Mouse (Mus musculus) liver, embryonic 13.5 days (tissue): Measurements from ENCODE around the gene Irf2bp2. TPM values are rescaled to one million over a fixed set of nuclear protein-coding genes. Genes with fewer than 3 reads are reported as not detected.

ENCODE experiments used
- ATAC-seq: fragments of 200-750 bp; cut with Nextera tagmentation; 2 replicates; pipeline ENCODE4 v1.8.0; 2017; ENCODE audit warnings: low read depth, mild to moderate bottlenecking, moderate number of reproducible peaks, moderate library complexity
- DNase-seq: peaks from one replicate; pipeline ENCODE4 v3.0.0; 2022
- H3K27ac ChIP-seq: fragments of 300-500 bp; sonication (generic); 2 replicates; pipeline ENCODE4 v1.5.1; 2015; ENCODE audit warnings: moderate library complexity, mild to moderate bottlenecking, inconsistent platforms
- H3K27me3 ChIP-seq: fragments of 300-500 bp; sonication (generic); 2 replicates; pipeline ENCODE4 v1.6.1; 2015; ENCODE audit warnings: mild to moderate bottlenecking, inconsistent platforms
- H3K36me3 ChIP-seq: fragments of 300-500 bp; sonication (generic); 2 replicates; pipeline ENCODE4 v1.6.1; 2015; ENCODE audit warnings: mild to moderate bottlenecking, inconsistent platforms
- H3K4me1 ChIP-seq: fragments of 300-500 bp; sonication (generic); replicated peaks from 2 replicates; pipeline ENCODE4 v1.6.1; 2015; ENCODE audit warnings: inconsistent platforms
- H3K4me2 ChIP-seq: fragments of 300-500 bp; sonication (generic); 2 replicates; pipeline ENCODE4 v1.6.1; 2015; ENCODE audit warnings: inconsistent platforms, mild to moderate bottlenecking, moderate library complexity
- H3K4me3 ChIP-seq: fragments of 300-500 bp; sonication (generic); replicated peaks from 2 replicates; pipeline ENCODE4 v1.5.1; 2015; ENCODE audit warnings: mild to moderate bottlenecking, inconsistent platforms
- H3K9ac ChIP-seq: fragments of 300-500 bp; sonication (generic); 2 replicates; pipeline ENCODE4 v1.6.1; 2015; ENCODE audit warnings: mild to moderate bottlenecking, inconsistent platforms
- H3K9me3 ChIP-seq: fragments of 300-500 bp; sonication (generic); replicated peaks from 2 replicates; pipeline ENCODE4 v1.6.1; 2016; ENCODE audit warnings: inconsistent platforms
- WGBS: fragments of 180-500 bp; shearing (Covaris S2); methylation state at CpG from one replicate; pipeline ENCODE4 v1.1.7; 2015; ENCODE audit not compliant: insufficient replicate concordance; 5-methylcytosine and 5-hydroxymethylcytosine counted together
- polyA plus RNA-seq: library from polyadenylated mRNA; unstranded; fragments of >200 nt; fragmentation: Nextera tagmentation; extraction: Ambion mirVana; gene quantifications from 2 replicates; pipeline ENCODE4 v1.2.1, GENCODE M21; 2015

The Irf2bp2 gene
- polyA plus RNA-seq, result 3.8 and 4.0 TPM in 2 replicates

DNA sequence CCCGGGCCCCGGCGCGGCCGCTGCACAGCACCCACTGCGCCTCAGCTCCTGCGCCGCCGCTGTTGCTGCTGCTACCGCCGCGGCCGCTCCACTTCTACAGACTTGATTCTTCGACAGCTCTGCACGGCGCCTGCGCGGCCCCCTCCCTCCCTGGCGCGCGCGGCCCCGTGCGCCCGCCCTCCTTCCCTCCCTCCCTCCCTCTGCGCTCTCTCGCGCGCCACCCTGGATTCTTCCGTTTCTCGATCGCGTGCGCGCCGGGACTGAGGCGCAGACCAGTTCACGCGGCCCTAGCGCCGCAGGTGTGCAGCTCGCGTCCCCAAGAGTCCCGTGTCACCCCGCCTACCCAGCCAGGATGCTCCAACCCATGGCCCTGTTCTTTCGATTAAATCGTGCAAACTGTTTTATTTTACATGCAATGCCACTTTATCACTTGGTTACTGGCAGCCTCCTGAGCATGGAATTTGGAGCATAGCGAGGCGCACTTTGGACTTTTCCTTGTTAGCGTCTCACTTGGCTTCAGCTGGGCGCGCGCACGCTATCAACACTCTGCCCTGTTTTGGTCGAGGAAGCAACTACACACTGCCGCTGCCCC, at the start of gene Irf2bp2:
TSS of gene Irf2bp2 (minus strand) at position 98 of the 592 bp plus-strand sequence.
- Histone ChIP-seq H3K27ac (peak within 1 kb of the TSS; percentile 96), H3K36me3 (peaks cover 23% of the 10 kb centered on the region), H3K4me3 (peak within 1 kb of the TSS; percentile 97), H3K4me1 (peaks cover 74% of the 10 kb centered on the region), H3K27me3 (no peaks in the 10 kb centered on the region), H3K9me3 (no peaks in the 10 kb centered on the region), H3K9ac (peak within 1 kb of the TSS; percentile 98), H3K4me2 (peak within 1 kb of the TSS; percentile 98)
- ATAC-seq (peak; percentile 61), DNase-seq (peak; percentile 74)
- under 1% methylated on average over 50 of the region's 56 CpGs for WGBS

- Histone ChIP-seq H3K27ac (no peak overlapping the region), H3K4me3 (no peak overlapping the region), H3K9ac (no peak overlapping the region), H3K4me2 (no peak overlapping the region), H3K4me1 (peaks cover 17% of the 10 kb centered on the region), H3K27me3 (no peaks in the 10 kb centered on the region), H3K9me3 (no peaks in the 10 kb centered on the region), H3K36me3 (no peaks in the 10 kb centered on the region)
- no peak for DNase-seq
- ATAC-seq, result no peak
- 78% methylated on average over 4 of the region's 4 CpGs for WGBS
Measured at GRCm38 (mm10) chr8:126642665-126643064, 48.9 kb upstream of the Irf2bp2 start.

- WGBS, result 55% methylated on average over 3 of the region's 3 CpGs
- H3K4me1 ChIP-seq, result peaks cover 8% of the 10 kb centered on the region; the same call in 1 of the 2 replicates
- H3K4me2 ChIP-seq, result no peak overlapping the region
- ATAC-seq, result no peak
- H3K27me3 ChIP-seq, result no peaks in the 10 kb centered on the region
- H3K4me3 ChIP-seq, result no peak overlapping the region
- no peak for DNase-seq
- no peaks in the 10 kb centered on the region for H3K36me3 ChIP-seq
- no peak overlapping the region for H3K9ac ChIP-seq
- no peak overlapping the region for H3K27ac ChIP-seq
- no peaks in the 10 kb centered on the region for H3K9me3 ChIP-seq
Measured at GRCm38 (mm10) chr8:126641568-126642295, 47.9 kb upstream of the Irf2bp2 start.

- ATAC-seq, result no peak
- no peaks in the 10 kb centered on the region for H3K9me3 ChIP-seq
- no peak overlapping the region for H3K4me2 ChIP-seq
- H3K36me3 ChIP-seq, result no peaks in the 10 kb centered on the region
- no peak overlapping the region for H3K4me3 ChIP-seq
- no peaks in the 10 kb centered on the region for H3K27me3 ChIP-seq
- no peak for DNase-seq
- 57% methylated on average over 3 of the region's 3 CpGs for WGBS
- H3K4me1 ChIP-seq, result peaks cover 4% of the 10 kb centered on the region; the same call in 1 of the 2 replicates
- H3K27ac ChIP-seq, result no peak overlapping the region
- H3K9ac ChIP-seq, result no peak overlapping the region
Measured at GRCm38 (mm10) chr8:126639161-126639560, 45.4 kb upstream of the Irf2bp2 start.

DNA sequence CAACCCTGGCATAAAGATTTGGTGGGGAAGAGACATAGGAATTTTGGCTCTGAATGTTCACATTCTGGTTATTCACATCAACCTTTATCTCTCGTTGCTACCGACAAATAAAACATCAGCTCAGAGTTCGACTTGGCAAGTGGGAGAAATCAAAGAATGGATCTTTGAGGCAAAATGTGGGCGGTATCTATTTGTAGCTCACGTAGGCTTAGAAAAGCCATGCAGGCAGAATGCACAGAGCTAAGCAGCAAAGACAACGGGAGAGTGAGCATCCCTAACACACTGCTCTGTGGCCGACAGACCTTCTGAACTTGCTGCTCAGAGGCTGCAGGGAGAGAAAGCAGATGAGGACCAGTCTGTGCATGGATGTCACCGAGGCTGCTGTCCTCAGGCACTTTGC, 44.2 kb upstream of the Irf2bp2 start:
- Histone ChIP-seq H3K4me1 (peaks cover 4% of the 10 kb centered on the region; the same call in 1 of the 2 replicates), H3K27me3 (no peaks in the 10 kb centered on the region), H3K27ac (no peak overlapping the region), H3K9me3 (no peaks in the 10 kb centered on the region), H3K4me3 (no peak overlapping the region), H3K9ac (no peak overlapping the region), H3K4me2 (no peak overlapping the region), H3K36me3 (no peaks in the 10 kb centered on the region)
- DNase-seq, result no peak
- WGBS, result 61% methylated on average over 8 of the region's 8 CpGs
- ATAC-seq, result no peak

- no peak for ATAC-seq
- no peak overlapping the region for H3K9ac ChIP-seq
- H3K4me3 ChIP-seq, result no peak overlapping the region
- H3K27me3 ChIP-seq, result no peaks in the 10 kb centered on the region
- peaks cover 15% of the 10 kb centered on the region for H3K9me3 ChIP-seq
- H3K27ac ChIP-seq, result no peak overlapping the region
- no peaks in the 10 kb centered on the region for H3K4me1 ChIP-seq
- DNase-seq, result no peak
- H3K4me2 ChIP-seq, result no peak overlapping the region
- H3K36me3 ChIP-seq, result no peaks in the 10 kb centered on the region
- 69% methylated on average over 6 of the region's 6 CpGs for WGBS
Measured at GRCm38 (mm10) chr8:126634541-126635048, 40.8 kb upstream of the Irf2bp2 start.

DNA sequence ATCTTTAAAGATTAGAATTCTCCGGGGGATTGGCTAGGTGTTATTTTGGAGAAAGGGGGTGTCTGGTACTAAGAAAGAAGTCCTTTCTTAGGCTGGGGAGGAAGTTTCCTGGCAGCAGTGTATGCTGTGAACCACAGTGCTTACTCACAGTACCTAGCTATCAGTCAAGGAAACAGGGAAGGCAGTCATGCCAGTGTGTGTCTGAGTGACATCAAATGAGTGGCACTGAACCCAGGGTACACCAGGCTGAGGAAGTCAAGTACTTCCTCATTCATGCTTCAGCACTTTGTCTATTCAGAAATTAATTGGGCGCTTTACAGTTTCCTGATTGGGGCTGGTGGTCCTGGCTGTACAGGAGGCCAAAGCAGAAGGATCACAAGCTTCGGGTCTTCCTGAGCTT, 34.8 kb upstream of the Irf2bp2 start:
- no peaks in the 10 kb centered on the region for H3K36me3 ChIP-seq
- DNase-seq (no peak), ATAC-seq (no peak)
- no peak overlapping the region for H3K4me2 ChIP-seq
- no peak overlapping the region for H3K4me3 ChIP-seq
- peaks cover 6% of the 10 kb centered on the region for H3K4me1 ChIP-seq
- peaks cover 17% of the 10 kb centered on the region for H3K9me3 ChIP-seq
- H3K27me3 ChIP-seq, result no peaks in the 10 kb centered on the region
- 51% methylated on average over 3 of the region's 3 CpGs for WGBS
- no peak overlapping the region for H3K27ac ChIP-seq
- H3K9ac ChIP-seq, result no peak overlapping the region

DNA sequence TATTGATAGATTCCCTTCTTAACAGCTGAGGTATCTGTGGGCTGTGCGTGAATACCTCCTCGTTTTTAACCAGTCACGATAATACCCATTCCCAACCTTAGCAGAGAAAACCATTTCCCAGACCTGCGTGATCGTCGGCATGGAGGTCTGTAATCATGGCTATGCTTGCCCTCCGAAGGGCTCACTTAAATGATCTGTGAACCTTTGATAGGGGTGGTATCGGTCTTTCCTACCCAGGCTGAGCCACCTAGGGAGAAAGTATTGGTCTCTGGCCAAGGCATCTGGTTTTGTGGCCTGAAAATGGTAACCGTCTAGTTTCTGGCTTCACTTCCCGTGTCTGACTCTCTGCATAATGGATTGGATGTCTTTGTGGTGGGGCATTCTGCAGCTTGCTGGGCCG, 32.6 kb upstream of the Irf2bp2 start:
- Histone ChIP-seq H3K36me3 (no peaks in the 10 kb centered on the region), H3K27ac (no peak overlapping the region), H3K4me2 (no peak overlapping the region), H3K27me3 (no peaks in the 10 kb centered on the region), H3K9ac (no peak overlapping the region), H3K4me1 (peaks cover 6% of the 10 kb centered on the region), H3K9me3 (peaks cover 17% of the 10 kb centered on the region), H3K4me3 (no peak overlapping the region)
- 70% methylated on average over 11 of the region's 11 CpGs for WGBS
- ATAC-seq (no peak), DNase-seq (no peak)

- DNase-seq (no peak), ATAC-seq (no peak)
- Histone ChIP-seq H3K27me3 (no peaks in the 10 kb centered on the region), H3K36me3 (no peaks in the 10 kb centered on the region), H3K4me3 (no peak overlapping the region), H3K4me2 (no peak overlapping the region), H3K9ac (no peak overlapping the region), H3K9me3 (no peaks in the 10 kb centered on the region), H3K27ac (no peak overlapping the region), H3K4me1 (peaks cover 6% of the 10 kb centered on the region)
- WGBS, result 73% methylated on average over 9 of the region's 9 CpGs
Measured at GRCm38 (mm10) chr8:126622111-126622795, 28.5 kb upstream of the Irf2bp2 start.

- Histone ChIP-seq H3K9me3 (no peaks in the 10 kb centered on the region), H3K4me1 (peaks cover 10% of the 10 kb centered on the region), H3K9ac (no peak overlapping the region), H3K27me3 (no peaks in the 10 kb centered on the region), H3K36me3 (no peaks in the 10 kb centered on the region), H3K4me3 (no peak overlapping the region), H3K4me2 (no peak overlapping the region), H3K27ac (no peak overlapping the region)
- 56% methylated on average over 3 of the region's 3 CpGs for WGBS
- no peak for DNase-seq
- ATAC-seq, result no peak
Measured at GRCm38 (mm10) chr8:126620721-126621120, 26.9 kb upstream of the Irf2bp2 start.

- no peaks in the 10 kb centered on the region for H3K36me3 ChIP-seq
- no peaks in the 10 kb centered on the region for H3K27me3 ChIP-seq
- H3K4me2 ChIP-seq, result no peak overlapping the region
- H3K9me3 ChIP-seq, result no peaks in the 10 kb centered on the region
- H3K4me3 ChIP-seq, result no peak overlapping the region
- H3K9ac ChIP-seq, result no peak overlapping the region
- no peak for DNase-seq
- WGBS, result 69% methylated on average over 6 of the region's 6 CpGs
- no peak for ATAC-seq
- no peak overlapping the region for H3K27ac ChIP-seq
- H3K4me1 ChIP-seq, result peaks cover 18% of the 10 kb centered on the region
Measured at GRCm38 (mm10) chr8:126619487-126619886, 25.7 kb upstream of the Irf2bp2 start.
